Mouse (Mus musculus): ENCODE data around the gene 2310011J03Rik. TPM values are rescaled to one million over a fixed set of nuclear protein-coding genes. Genes with fewer than 3 reads are reported as not detected.

2310011J03Rik gene
- 38.5 and 46.3 TPM in 2 replicates for polyA plus RNA-seq (2014; fragmentation: Nextera tagmentation; extraction: Ambion mirVana)

DNA sequence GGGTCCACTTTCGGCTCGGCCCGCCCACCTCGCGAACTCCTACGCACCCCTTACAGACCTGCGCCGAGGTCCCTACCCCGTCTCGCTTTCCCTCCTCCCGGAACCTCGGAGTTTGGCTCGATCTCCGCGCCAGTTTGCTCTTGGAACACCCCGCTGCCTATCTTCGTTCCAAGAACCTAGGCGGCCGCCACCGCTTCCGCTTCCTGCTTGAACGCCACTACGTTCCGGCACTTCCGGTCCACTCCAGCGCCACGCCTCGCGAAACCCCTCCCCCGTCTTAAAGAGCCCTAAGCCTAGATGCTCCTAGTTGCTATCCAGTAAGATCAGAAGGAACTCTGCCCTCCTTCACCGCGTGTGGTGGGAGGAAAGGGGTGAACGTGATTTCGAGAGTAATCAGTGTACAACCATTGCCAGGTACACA lies at the start of gene 2310011J03Rik:
Gene 2310011J03Rik, minus strand, starts transcription at position 198 of the 421 bp plus-strand sequence.
- ATAC-seq (ENCODE audit: low read depth), result peak; percentile 67
- no peaks in the 10 kb centered on the region for H3K9me3 ChIP-seq (ENCODE audit: control insufficient read depth, low read length)
- peak within 1 kb of the TSS; percentile 80 for H3K27ac ChIP-seq (replicated peaks; ENCODE audit: low read depth, low read length)
- peaks cover 20% of the 10 kb centered on the region for H3K27me3 ChIP-seq (replicated peaks; ENCODE audit: control insufficient read depth, insufficient read depth, low read length)
- peaks cover 10% of the 10 kb centered on the region; the same call in 1 of the 2 replicates for H3K36me3 ChIP-seq (ENCODE audit: control insufficient read depth, insufficient read depth, low read length)
- WGBS, result under 1% methylated on average over 25 of the region's 34 CpGs
- H3K9ac ChIP-seq (ENCODE audit: low read depth, low read length), result peak within 1 kb of the TSS; percentile 76
- peak; percentile 96 for DNase-seq (ENCODE audit: low spot score)
- peak within 1 kb of the TSS; percentile 71 for H3K4me2 ChIP-seq (ENCODE audit: low read depth, low read length)
- H3K4me3 ChIP-seq (ENCODE audit: low read depth, low read length), result peak within 1 kb of the TSS; percentile 78
- H3K4me1 ChIP-seq (ENCODE audit: control insufficient read depth, insufficient read depth, low read length), result peaks cover 8% of the 10 kb centered on the region

DNA sequence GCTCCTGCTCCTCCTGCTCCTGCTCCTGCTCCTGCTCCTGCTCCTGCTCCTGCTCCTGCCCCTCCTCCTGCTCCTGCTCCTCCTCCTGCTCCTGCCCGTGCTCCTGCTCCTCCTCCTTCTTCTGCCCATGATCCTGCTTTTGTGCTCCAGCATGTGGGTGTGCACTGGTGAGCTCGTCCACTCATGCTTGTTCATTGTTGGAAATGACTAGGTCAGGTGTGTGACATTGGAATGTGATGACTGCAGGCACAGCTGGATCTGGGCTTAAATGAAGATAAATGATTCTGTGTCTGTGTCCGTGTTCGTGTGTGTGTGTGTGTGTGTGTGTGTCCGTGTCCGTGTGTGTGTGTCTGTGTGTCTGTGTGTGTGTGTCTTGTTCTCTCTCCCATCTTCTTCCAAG lies 48.1 kb upstream of the 2310011J03Rik start:
- 86% methylated on average over 6 of the region's 6 CpGs for WGBS
- H3K27me3 ChIP-seq (replicated peaks; ENCODE audit: control insufficient read depth, insufficient read depth, low read length), result 0 out of 2 replicates have a peak, but pooled peaks cover 3% of the 10 kb centered on the region
- no peak overlapping the region for H3K9ac ChIP-seq (ENCODE audit: low read depth, low read length)
- no peaks in the 10 kb centered on the region for H3K9me3 ChIP-seq (ENCODE audit: control insufficient read depth, low read length)
- H3K4me2 ChIP-seq (ENCODE audit: low read depth, low read length), result no peak overlapping the region
- no peak for ATAC-seq (ENCODE audit: low read depth)
- 0 out of 2 replicates have a peak, but pooled peaks cover 3% of the 10 kb centered on the region for H3K4me1 ChIP-seq (ENCODE audit: control insufficient read depth, insufficient read depth, low read length)
- H3K36me3 ChIP-seq (ENCODE audit: control insufficient read depth, insufficient read depth, low read length), result no peaks in the 10 kb centered on the region
- no peak overlapping the region for H3K27ac ChIP-seq (replicated peaks; ENCODE audit: low read depth, low read length)
- H3K4me3 ChIP-seq (ENCODE audit: low read depth, low read length), result no peak overlapping the region
- no peak for DNase-seq (ENCODE audit: low spot score)

DNA sequence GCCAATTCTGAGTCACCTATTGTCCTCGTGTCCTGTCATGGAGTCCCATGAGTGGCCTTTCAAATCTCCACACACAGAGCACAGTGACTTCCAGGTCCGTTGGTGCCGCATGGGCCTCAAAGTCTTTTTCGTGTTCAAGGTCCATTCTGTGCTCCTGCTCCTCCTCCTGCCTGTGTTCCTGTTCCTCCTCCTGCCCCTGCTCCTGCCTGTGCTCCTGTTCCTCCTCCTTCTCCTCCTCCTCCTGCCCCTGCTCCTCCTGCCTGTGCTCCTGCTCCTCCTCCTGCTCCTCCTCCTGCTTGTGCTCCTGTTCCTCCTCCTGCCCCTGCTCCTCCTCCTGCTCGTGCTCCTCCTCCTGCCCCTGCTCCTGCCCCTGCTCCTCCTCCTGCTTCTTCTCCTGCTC lies 47.6 kb upstream of the 2310011J03Rik start:
- DNase-seq (ENCODE audit: low spot score) (no peak), ATAC-seq (ENCODE audit: low read depth) (no peak)
- Histone ChIP-seq H3K9me3 (ENCODE audit: control insufficient read depth, low read length) (no peaks in the 10 kb centered on the region), H3K36me3 (ENCODE audit: control insufficient read depth, insufficient read depth, low read length) (no peaks in the 10 kb centered on the region), H3K4me3 (ENCODE audit: low read depth, low read length) (no peak overlapping the region), H3K4me1 (ENCODE audit: control insufficient read depth, insufficient read depth, low read length) (0 out of 2 replicates have a peak, but pooled peaks cover 3% of the 10 kb centered on the region), H3K4me2 (ENCODE audit: low read depth, low read length) (no peak overlapping the region), H3K27ac (replicated peaks; ENCODE audit: low read depth, low read length) (no peak overlapping the region), H3K9ac (ENCODE audit: low read depth, low read length) (no peak overlapping the region), H3K27me3 (replicated peaks; ENCODE audit: control insufficient read depth, insufficient read depth, low read length) (0 out of 2 replicates have a peak, but pooled peaks cover 3% of the 10 kb centered on the region)
- WGBS, result 67% methylated on average over 5 of the region's 5 CpGs

DNA sequence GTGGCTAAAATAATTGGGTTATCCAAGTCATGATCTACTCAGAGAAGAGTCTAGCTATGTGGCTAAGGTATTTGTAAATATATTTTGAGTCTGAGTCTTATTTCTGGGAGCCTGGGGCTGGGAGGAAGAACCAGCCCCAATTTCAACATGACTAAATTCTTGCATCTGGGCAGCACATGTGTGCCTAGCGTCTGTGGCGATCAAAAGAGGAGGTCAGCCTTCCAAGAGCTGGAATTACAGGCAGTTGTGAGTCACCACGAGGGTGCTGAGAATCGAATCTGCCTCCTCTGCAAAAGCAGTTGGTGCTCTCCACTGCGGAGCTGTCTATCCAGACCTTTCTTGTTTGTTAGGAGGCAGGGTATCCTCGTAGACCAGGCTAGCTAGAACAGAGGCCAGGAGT lies 45.4 kb upstream of the 2310011J03Rik start:
- no peak for ATAC-seq (ENCODE audit: low read depth)
- Histone ChIP-seq H3K4me1 (ENCODE audit: control insufficient read depth, insufficient read depth, low read length) (no peaks in the 10 kb centered on the region), H3K4me3 (ENCODE audit: low read depth, low read length) (no peak overlapping the region), H3K9me3 (ENCODE audit: control insufficient read depth, low read length) (no peaks in the 10 kb centered on the region), H3K9ac (ENCODE audit: low read depth, low read length) (no peak overlapping the region), H3K27ac (replicated peaks; ENCODE audit: low read depth, low read length) (no peak overlapping the region), H3K4me2 (ENCODE audit: low read depth, low read length) (no peak overlapping the region), H3K27me3 (replicated peaks; ENCODE audit: control insufficient read depth, insufficient read depth, low read length) (0 out of 2 replicates have a peak, but pooled peaks cover 3% of the 10 kb centered on the region), H3K36me3 (ENCODE audit: control insufficient read depth, insufficient read depth, low read length) (no peaks in the 10 kb centered on the region)
- WGBS, result 48% methylated on average over 6 of the region's 6 CpGs
- no peak for DNase-seq (ENCODE audit: low spot score)

DNA sequence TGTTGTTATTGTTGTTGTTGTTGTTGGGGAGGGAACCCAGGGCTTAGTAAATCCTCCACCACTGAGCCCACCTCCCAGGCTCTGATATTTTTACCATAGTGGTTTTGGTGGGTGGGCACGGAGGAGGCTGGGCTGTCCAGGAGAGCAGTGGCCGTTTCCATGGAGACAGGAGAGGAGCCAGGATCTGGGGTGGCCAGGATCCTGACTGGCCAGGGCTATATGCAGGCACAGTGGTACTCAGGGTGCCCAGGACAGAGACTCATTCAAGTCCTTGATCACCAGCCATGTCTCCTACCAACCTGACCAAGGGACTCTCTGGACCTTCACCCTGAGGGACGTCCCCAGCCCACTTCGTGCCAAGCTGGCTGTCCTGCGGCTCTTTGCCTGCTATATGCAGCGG lies 43.4 kb upstream of the 2310011J03Rik start:
- Histone ChIP-seq H3K27me3 (replicated peaks; ENCODE audit: control insufficient read depth, insufficient read depth, low read length) (peaks cover 9% of the 10 kb centered on the region), H3K36me3 (ENCODE audit: control insufficient read depth, insufficient read depth, low read length) (no peaks in the 10 kb centered on the region), H3K4me3 (ENCODE audit: low read depth, low read length) (no peak overlapping the region), H3K4me2 (ENCODE audit: low read depth, low read length) (no peak overlapping the region), H3K4me1 (ENCODE audit: control insufficient read depth, insufficient read depth, low read length) (no peaks in the 10 kb centered on the region), H3K9me3 (ENCODE audit: control insufficient read depth, low read length) (no peaks in the 10 kb centered on the region), H3K9ac (ENCODE audit: low read depth, low read length) (no peak overlapping the region), H3K27ac (replicated peaks; ENCODE audit: low read depth, low read length) (no peak overlapping the region)
- ATAC-seq (ENCODE audit: low read depth), result no peak
- no peak for DNase-seq (ENCODE audit: low spot score)
- WGBS, result 50% methylated on average over 6 of the region's 6 CpGs

DNA sequence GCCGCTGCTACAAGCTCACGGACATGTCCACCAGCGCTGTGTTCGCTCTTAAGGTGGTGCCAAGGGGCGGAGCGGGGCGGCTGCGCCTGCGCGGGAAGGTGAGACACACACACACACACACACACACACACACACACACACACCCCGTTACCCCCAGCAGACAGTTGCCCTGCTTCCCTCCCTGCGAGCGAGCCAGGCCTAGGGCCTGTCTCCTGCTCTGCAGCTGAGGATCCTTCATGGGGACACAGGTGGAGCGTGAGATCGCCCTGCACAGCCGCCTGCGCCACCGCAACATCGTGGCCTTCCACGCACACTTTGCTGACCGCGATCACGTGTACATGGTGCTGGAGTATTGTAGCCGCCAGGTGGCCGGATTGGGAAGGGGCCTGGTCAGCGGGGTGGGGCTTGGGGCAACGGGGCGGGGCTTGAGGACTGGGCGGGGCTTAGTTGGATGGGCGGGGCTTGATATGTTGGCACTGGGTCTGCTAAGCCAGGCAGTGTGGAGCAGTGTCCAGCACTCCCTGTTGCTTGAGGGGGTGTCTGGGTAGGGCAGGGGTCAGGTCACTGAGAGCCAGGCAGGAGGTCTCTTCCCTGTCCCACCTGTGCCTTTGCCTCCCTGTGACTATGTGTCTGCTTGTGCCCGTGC lies 37.8 kb upstream of the 2310011J03Rik start:
- H3K4me2 ChIP-seq (ENCODE audit: low read depth, low read length), result peak overlapping the region; percentile 49
- no peak overlapping the region for H3K27ac ChIP-seq (replicated peaks; ENCODE audit: low read depth, low read length)
- H3K27me3 ChIP-seq (replicated peaks; ENCODE audit: control insufficient read depth, insufficient read depth, low read length), result peaks cover 56% of the 10 kb centered on the region
- no peak for ATAC-seq (ENCODE audit: low read depth)
- no peaks in the 10 kb centered on the region for H3K36me3 ChIP-seq (ENCODE audit: control insufficient read depth, insufficient read depth, low read length)
- peak overlapping the region; percentile 8; the same call in 1 of the 2 replicates for H3K9ac ChIP-seq (ENCODE audit: low read depth, low read length)
- H3K4me3 ChIP-seq (ENCODE audit: low read depth, low read length), result peak overlapping the region; percentile 17
- H3K9me3 ChIP-seq (ENCODE audit: control insufficient read depth, low read length), result no peaks in the 10 kb centered on the region
- no peak for DNase-seq (ENCODE audit: low spot score)
- peaks cover 7% of the 10 kb centered on the region; the same call in 1 of the 2 replicates for H3K4me1 ChIP-seq (ENCODE audit: control insufficient read depth, insufficient read depth, low read length)
- 7% methylated on average over 21 of the region's 31 CpGs for WGBS

DNA sequence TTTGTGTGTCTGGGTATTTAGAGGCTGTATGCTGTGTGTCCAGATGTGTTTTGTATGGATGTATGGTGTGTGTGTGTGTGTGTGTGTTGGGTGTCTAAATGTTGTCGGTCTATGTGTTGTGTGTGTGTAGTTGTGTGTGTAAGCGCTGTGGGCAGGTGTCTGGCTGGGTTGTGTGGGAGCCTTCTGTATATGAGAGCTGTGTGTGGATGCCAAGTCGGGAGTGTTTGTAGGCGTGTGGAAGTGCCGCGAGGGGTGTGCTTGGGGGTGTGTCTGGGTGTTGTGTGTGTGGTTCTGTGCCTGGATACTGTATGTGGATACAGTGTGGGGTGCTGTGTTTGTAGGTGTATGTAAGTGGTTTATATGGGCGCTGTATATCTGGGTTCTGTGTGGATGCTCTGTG lies 37.0 kb upstream of the 2310011J03Rik start:
- Histone ChIP-seq H3K4me1 (ENCODE audit: control insufficient read depth, insufficient read depth, low read length) (peaks cover 7% of the 10 kb centered on the region; the same call in 1 of the 2 replicates), H3K9ac (ENCODE audit: low read depth, low read length) (no peak overlapping the region), H3K4me2 (ENCODE audit: low read depth, low read length) (no peak overlapping the region), H3K27ac (replicated peaks; ENCODE audit: low read depth, low read length) (no peak overlapping the region), H3K27me3 (replicated peaks; ENCODE audit: control insufficient read depth, insufficient read depth, low read length) (peaks cover 64% of the 10 kb centered on the region), H3K9me3 (ENCODE audit: control insufficient read depth, low read length) (no peaks in the 10 kb centered on the region), H3K36me3 (ENCODE audit: control insufficient read depth, insufficient read depth, low read length) (no peaks in the 10 kb centered on the region), H3K4me3 (ENCODE audit: low read depth, low read length) (no peak overlapping the region)
- DNase-seq (ENCODE audit: low spot score) (no peak), ATAC-seq (ENCODE audit: low read depth) (no peak)
- 41% methylated on average over 7 of the region's 7 CpGs for WGBS

DNA sequence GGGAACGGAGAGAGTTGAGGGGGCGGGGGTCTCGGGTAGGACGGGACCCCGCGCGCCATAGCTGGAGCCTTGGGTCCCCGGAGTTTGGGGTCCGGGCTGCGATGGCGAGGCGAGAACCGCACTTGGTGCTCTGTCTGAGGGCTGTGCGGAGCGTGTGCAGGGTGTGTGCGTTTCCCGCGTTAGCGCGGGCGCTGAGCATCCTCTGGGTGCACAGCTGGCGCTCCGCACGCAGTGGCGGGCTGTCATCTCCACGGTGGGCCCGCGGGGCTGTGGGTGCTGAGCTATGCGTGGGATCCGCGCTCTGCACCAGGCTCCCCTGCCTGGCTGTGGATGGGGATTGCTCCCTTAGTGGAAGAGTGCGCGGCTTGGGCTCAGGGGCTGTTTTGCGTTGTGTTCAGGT lies 36.4 kb upstream of the 2310011J03Rik start:
- Histone ChIP-seq H3K4me2 (ENCODE audit: low read depth, low read length) (peak overlapping the region; percentile 69), H3K4me1 (ENCODE audit: control insufficient read depth, insufficient read depth, low read length) (peaks cover 7% of the 10 kb centered on the region; the same call in 1 of the 2 replicates), H3K4me3 (ENCODE audit: low read depth, low read length) (peak overlapping the region; percentile 41), H3K9ac (ENCODE audit: low read depth, low read length) (peak overlapping the region; percentile 48), H3K9me3 (ENCODE audit: control insufficient read depth, low read length) (no peaks in the 10 kb centered on the region), H3K27me3 (replicated peaks; ENCODE audit: control insufficient read depth, insufficient read depth, low read length) (peaks cover 70% of the 10 kb centered on the region), H3K27ac (replicated peaks; ENCODE audit: low read depth, low read length) (no peak overlapping the region), H3K36me3 (ENCODE audit: control insufficient read depth, insufficient read depth, low read length) (no peaks in the 10 kb centered on the region)
- ATAC-seq (ENCODE audit: low read depth), result no peak
- no peak for DNase-seq (ENCODE audit: low spot score)
- WGBS, result 2% methylated on average over 26 of the region's 34 CpGs
